Mouse (Mus musculus) midbrain, embryonic 10.5 days (tissue): ENCODE data around the gene Sympk. TPM values are rescaled to one million over a fixed set of nuclear protein-coding genes. Genes with fewer than 3 reads are reported as not detected.

ENCODE experiments used
- DNase-seq: peaks from one replicate; pipeline ENCODE4 v3.0.0-alpha.2; 2017; ENCODE audit warnings: low spot score
- H3K27ac ChIP-seq: fragments of 300-500 bp; sonication (generic); replicated peaks from 2 replicates; pipeline ENCODE4 v1.5.1; 2016; ENCODE audit warnings: mild to moderate bottlenecking
- H3K27me3 ChIP-seq: fragments of 300-500 bp; sonication (generic); 2 replicates; pipeline ENCODE4 v1.6.1; 2016; ENCODE audit warnings: low read depth, mild to moderate bottlenecking; ENCODE audit not compliant: poor library complexity, severe bottlenecking
- H3K36me3 ChIP-seq: fragments of 300-500 bp; sonication (generic); 2 replicates; pipeline ENCODE4 v1.6.1; 2016; ENCODE audit warnings: mild to moderate bottlenecking, moderate library complexity
- H3K4me1 ChIP-seq: fragments of 300-500 bp; sonication (generic); 2 replicates; pipeline ENCODE4 v1.6.1; 2016
- H3K4me3 ChIP-seq: fragments of 300-500 bp; sonication (generic); 2 replicates; pipeline ENCODE4 v1.5.1; 2016; ENCODE audit warnings: mild to moderate bottlenecking, moderate library complexity
- H3K9me3 ChIP-seq: fragments of 300-500 bp; sonication (generic); replicated peaks from 2 replicates; pipeline ENCODE4 v1.6.1; 2016; ENCODE audit warnings: mild to moderate bottlenecking
- WGBS: fragments of 180-500 bp; shearing (Covaris S2); methylation state at CpG from one replicate; pipeline ENCODE4 v1.1.7; 2016; 5-methylcytosine and 5-hydroxymethylcytosine counted together
- polyA plus RNA-seq: library from polyadenylated mRNA; unstranded; fragments of >200 nt; fragmentation: Nextera tagmentation; extraction: Ambion mirVana; gene quantifications from 2 replicates; pipeline ENCODE4 v1.2.1, GENCODE M21; 2016

The Sympk gene
- polyA plus RNA-seq, 1 experiment from 2014 or later, result 45.7 TPM

GRCm38 (mm10) chr7:19093537-19094385, 69.6 kb downstream of the Sympk start:
- Histone ChIP-seq H3K27me3 (peaks cover 31% of the 10 kb centered on the region), H3K36me3 (peaks cover 53% of the 10 kb centered on the region), H3K27ac (peak overlapping the region; percentile 98), H3K4me1 (peaks cover 71% of the 10 kb centered on the region), H3K9me3 (no peaks in the 10 kb centered on the region), H3K4me3 (peak overlapping the region; percentile 85)
- WGBS, result under 1% methylated on average over 44 of the region's 45 CpGs
- DNase-seq, result peak; percentile 99

GRCm38 (mm10) chr7:19094471-19094825, 70.3 kb downstream of the Sympk start, which contains the start of gene Six5:
TSS of gene Six5 (plus strand) at chr7:19094594.
- H3K36me3 ChIP-seq, result peaks cover 47% of the 10 kb centered on the region
- peaks cover 30% of the 10 kb centered on the region for H3K27me3 ChIP-seq
- no peak for DNase-seq
- 0% methylated on average over 20 of the region's 36 CpGs for WGBS
- H3K9me3 ChIP-seq, result no peaks in the 10 kb centered on the region
- peaks cover 75% of the 10 kb centered on the region for H3K4me1 ChIP-seq
- peak within 1 kb of the TSS; percentile 85 for H3K4me3 ChIP-seq
- H3K27ac ChIP-seq, result peak within 1 kb of the TSS; percentile 98

GRCm38 (mm10) chr7:19094826-19095750, 70.9 kb downstream of the Sympk start:
- Histone ChIP-seq H3K27me3 (peaks cover 24% of the 10 kb centered on the region), H3K27ac (peak overlapping the region; percentile 98), H3K4me3 (peak overlapping the region; percentile 85), H3K4me1 (peaks cover 75% of the 10 kb centered on the region), H3K9me3 (no peaks in the 10 kb centered on the region), H3K36me3 (peaks cover 41% of the 10 kb centered on the region)
- under 1% methylated on average over 85 of the region's 87 CpGs for WGBS
- peak; percentile 71 for DNase-seq

GRCm38 (mm10) chr7:19095751-19096110, 71.6 kb downstream of the Sympk start:
- peak overlapping the region; percentile 85 for H3K4me3 ChIP-seq
- peaks cover 17% of the 10 kb centered on the region for H3K27me3 ChIP-seq
- DNase-seq, result peak; percentile 80
- H3K4me1 ChIP-seq, result peaks cover 75% of the 10 kb centered on the region
- H3K36me3 ChIP-seq, result peaks cover 35% of the 10 kb centered on the region
- WGBS, result 0% methylated on average over 19 of the region's 19 CpGs
- no peaks in the 10 kb centered on the region for H3K9me3 ChIP-seq
- peak overlapping the region; percentile 98 for H3K27ac ChIP-seq

GRCm38 (mm10) chr7:19096421-19096976, 72.3 kb downstream of the Sympk start:
- Histone ChIP-seq H3K4me3 (peak overlapping the region; percentile 85), H3K9me3 (no peaks in the 10 kb centered on the region), H3K27me3 (peaks cover 10% of the 10 kb centered on the region), H3K27ac (peak overlapping the region; percentile 98), H3K36me3 (peaks cover 27% of the 10 kb centered on the region), H3K4me1 (peaks cover 69% of the 10 kb centered on the region)
- DNase-seq, result no peak
- 62% methylated on average over 5 of the region's 5 CpGs for WGBS

GRCm38 (mm10) chr7:19097217-19097616, 73.0 kb downstream of the Sympk start:
- H3K9me3 ChIP-seq, result no peaks in the 10 kb centered on the region
- H3K27ac ChIP-seq, result 0 out of 2 replicates have a peak overlapping the region, but pooled peaks have one; percentile 52
- H3K27me3 ChIP-seq, result peaks cover 3% of the 10 kb centered on the region
- no peak for DNase-seq
- peaks cover 20% of the 10 kb centered on the region for H3K36me3 ChIP-seq
- peaks cover 62% of the 10 kb centered on the region for H3K4me1 ChIP-seq
- WGBS, result 84% methylated on average over 2 of the region's 2 CpGs
- H3K4me3 ChIP-seq, result peak overlapping the region; percentile 85

- H3K27me3 ChIP-seq, result no peaks in the 10 kb centered on the region
- no peak for DNase-seq
- H3K36me3 ChIP-seq, result peaks cover 18% of the 10 kb centered on the region
- H3K9me3 ChIP-seq, result no peaks in the 10 kb centered on the region
- peaks cover 56% of the 10 kb centered on the region for H3K4me1 ChIP-seq
- no peak overlapping the region for H3K27ac ChIP-seq
- no peak overlapping the region for H3K4me3 ChIP-seq
Observed at GRCm38 (mm10) chr7:19097863-19098262, 73.7 kb downstream of the Sympk start.

- no peak overlapping the region for H3K4me3 ChIP-seq
- peaks cover 18% of the 10 kb centered on the region for H3K36me3 ChIP-seq
- H3K27me3 ChIP-seq, result no peaks in the 10 kb centered on the region
- WGBS, result 61% methylated on average over 7 of the region's 7 CpGs
- H3K27ac ChIP-seq, result no peak overlapping the region
- H3K4me1 ChIP-seq, result peaks cover 47% of the 10 kb centered on the region
- no peak for DNase-seq
- H3K9me3 ChIP-seq, result no peaks in the 10 kb centered on the region
Observed at GRCm38 (mm10) chr7:19098811-19099210, 74.6 kb downstream of the Sympk start.

GRCm38 (mm10) chr7:19100290-19100689, 76.1 kb downstream of the Sympk start:
- H3K27ac ChIP-seq, result no peak overlapping the region
- H3K36me3 ChIP-seq, result peaks cover 18% of the 10 kb centered on the region
- no peak for DNase-seq
- no peaks in the 10 kb centered on the region for H3K27me3 ChIP-seq
- H3K4me3 ChIP-seq, result no peak overlapping the region
- H3K4me1 ChIP-seq, result peaks cover 34% of the 10 kb centered on the region
- H3K9me3 ChIP-seq, result no peaks in the 10 kb centered on the region
- 87% methylated on average over 1 of the region's 1 CpGs for WGBS

- Histone ChIP-seq H3K4me1 (peaks cover 5% of the 10 kb centered on the region; the same call in 1 of the 2 replicates), H3K9me3 (no peaks in the 10 kb centered on the region), H3K36me3 (no peaks in the 10 kb centered on the region), H3K27ac (no peak overlapping the region), H3K27me3 (no peaks in the 10 kb centered on the region), H3K4me3 (no peak overlapping the region)
- DNase-seq, result no peak
Observed at GRCm38 (mm10) chr7:19103741-19104140, 79.6 kb downstream of the Sympk start.
